Mouse (Mus musculus): ENCODE measurements around the gene Zfp511. TPM values are rescaled to one million over a fixed set of nuclear protein-coding genes. Genes with fewer than 3 reads are reported as not detected.

The Zfp511 gene
- total RNA-seq, 1 experiment, result 27.1 TPM

DNA sequence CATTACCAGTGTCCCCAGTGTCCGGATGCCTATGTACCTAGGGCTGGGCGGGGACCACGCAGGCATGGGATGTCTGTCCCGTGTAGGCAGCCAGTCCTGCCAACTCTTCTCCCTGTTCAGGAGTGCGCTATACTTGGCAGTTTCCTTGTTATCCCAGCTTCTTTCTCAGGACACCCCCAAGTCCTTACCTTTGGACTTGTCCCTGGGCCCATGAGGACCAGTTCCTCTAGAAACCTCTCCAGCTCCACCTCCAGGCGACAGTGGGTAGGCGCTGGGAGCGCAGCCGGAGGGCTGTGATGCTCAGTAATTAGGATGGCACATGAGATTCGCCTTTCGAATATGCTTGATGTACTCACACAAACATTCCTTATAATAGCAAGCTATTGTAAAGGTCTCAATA lies 26.1 kb downstream of the Zfp511 start:
- DNase-seq (ENCODE audit: low read depth, low spot score), result no peak
- H3K4me1 ChIP-seq (ENCODE audit: control insufficient read depth in 2 of 2, insufficient read depth in 2 of 2, low read length in 2 of 2, poor library complexity in 1 of 2), result peaks cover 0 to 9% of the 10 kb centered on the region in 2 experiments; a peak in 2 of 4 replicates

DNA sequence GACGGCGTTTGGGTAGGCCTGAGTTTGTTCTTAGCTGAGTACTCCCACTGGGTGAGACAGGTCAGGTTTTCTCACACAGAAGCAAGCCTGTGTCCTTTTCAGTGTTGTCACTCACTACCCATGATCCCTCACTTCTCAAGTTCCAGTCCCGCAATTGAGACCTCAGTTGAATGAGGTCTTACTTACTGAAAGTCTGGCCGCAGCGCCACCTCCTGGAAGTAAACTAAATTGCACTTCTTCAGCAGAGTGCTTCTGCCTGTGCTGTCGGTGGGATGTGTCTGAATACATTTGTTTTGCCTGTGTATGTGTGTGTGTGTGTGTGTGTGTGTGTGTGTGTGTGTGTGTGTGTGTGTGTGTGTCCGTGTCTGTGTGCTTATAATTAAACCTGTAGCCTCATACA lies 26.9 kb downstream of the Zfp511 start:
- Histone ChIP-seq H3K9ac (ENCODE audit: insufficient read depth, low read depth, low read length, poor library complexity, severe bottlenecking) (no peak overlapping the region), H3K36me3 (ENCODE audit: control insufficient read depth, insufficient read depth, low read length, poor library complexity, severe bottlenecking) (no peaks in the 10 kb centered on the region), H3K27ac (ENCODE audit: insufficient read depth, low read depth, low read length, poor library complexity, severe bottlenecking) (no peak overlapping the region), H3K4me3 (ENCODE audit: insufficient read depth in 1 of 2, low read depth in 1 of 2, low read length in 2 of 2, poor library complexity in 1 of 2, severe bottlenecking in 1 of 2) (no peak overlapping the region), H3K9me3 (ENCODE audit: control insufficient read depth, insufficient read depth, low read depth, low read length) (no peaks in the 10 kb centered on the region), H3K4me1 (ENCODE audit: control insufficient read depth in 2 of 2, insufficient read depth in 2 of 2, low read length in 2 of 2, poor library complexity in 1 of 2) (peaks cover 0 to 9% of the 10 kb centered on the region in 2 experiments; a peak in 2 of 4 replicates)
- TF ChIP-seq ZC3H11A (IDR thresholded peaks at IDR 0.05; ENCODE audit: borderline replicate concordance, low read depth, low read length) (peak; percentile 59), CHD2 (IDR thresholded peaks at IDR 0.05; ENCODE audit: low read depth, low read length) (no peak)
- in situ Hi-C loops (cut with MboI; ENCODE audit: low sequenced_read_pairs in 2 of 2, unreplicated experiment in 2 of 2), result no loop called here
- peak; percentile 83 for DNase-seq (ENCODE audit: low read depth, low spot score)

More for the DNA sequence above, 26.1 kb downstream of the Zfp511 start:
- Histone ChIP-seq H3K27ac (ENCODE audit: insufficient read depth, low read depth, low read length, poor library complexity, severe bottlenecking) (no peak overlapping the region), H3K9ac (ENCODE audit: insufficient read depth, low read depth, low read length, poor library complexity, severe bottlenecking) (no peak overlapping the region), H3K9me3 (ENCODE audit: control insufficient read depth, insufficient read depth, low read depth, low read length) (no peaks in the 10 kb centered on the region), H3K36me3 (ENCODE audit: control insufficient read depth, insufficient read depth, low read length, poor library complexity, severe bottlenecking) (no peaks in the 10 kb centered on the region), H3K4me3 (ENCODE audit: insufficient read depth in 1 of 2, low read depth in 1 of 2, low read length in 2 of 2, poor library complexity in 1 of 2, severe bottlenecking in 1 of 2) (no peak overlapping the region)
- in situ Hi-C loops (cut with MboI; ENCODE audit: low sequenced_read_pairs in 2 of 2, unreplicated experiment in 2 of 2), result no loop called here
- no peak for TF ChIP-seq MAFK (IDR thresholded peaks at IDR 0.05; ENCODE audit: insufficient read depth, low read depth, low read length)
- no peak for TF ChIP-seq ZC3H11A (IDR thresholded peaks at IDR 0.05; ENCODE audit: borderline replicate concordance, low read depth, low read length)

DNA sequence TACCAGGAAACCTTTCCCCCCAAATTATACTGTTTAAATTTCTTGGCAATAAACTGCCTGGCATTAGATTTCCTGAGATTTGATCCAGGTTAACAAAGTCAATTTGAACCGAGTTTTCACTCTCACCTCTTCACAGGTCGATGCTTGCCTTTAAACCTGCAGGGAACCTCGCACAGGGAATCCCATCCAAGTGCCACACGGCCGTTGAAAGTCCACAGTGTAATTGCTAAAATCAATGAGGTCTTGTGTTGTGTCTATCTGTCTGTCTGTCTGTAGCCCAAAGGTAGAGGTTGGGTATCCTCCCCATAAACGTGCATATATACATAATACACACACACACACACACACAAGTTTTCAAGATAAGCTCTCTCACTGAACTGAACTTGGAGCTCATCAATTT lies 31.2 kb downstream of the Zfp511 start:
- DNase-seq (ENCODE audit: low read depth, low spot score), result no peak
- in situ Hi-C loops (cut with MboI; ENCODE audit: low sequenced_read_pairs in 2 of 2, unreplicated experiment in 2 of 2), result loop anchor here in 1 of 2 experiments (5.0 kb wide), 1 partner anchor 165 kb away; no protein-coding TSS in a partner anchor
- TF ChIP-seq ZNF384 (IDR thresholded peaks at IDR 0.05; ENCODE audit: low read depth, low read length), result no peak
- TF ChIP-seq MAFK (IDR thresholded peaks at IDR 0.05; ENCODE audit: insufficient read depth, low read depth, low read length), result no peak
- no peak for TF ChIP-seq HCFC1 (IDR thresholded peaks at IDR 0.05; ENCODE audit: borderline replicate concordance, insufficient read depth, low read length)
- TF ChIP-seq CHD2 (IDR thresholded peaks at IDR 0.05; ENCODE audit: low read depth, low read length), result no peak
- no peak for TF ChIP-seq ZC3H11A (IDR thresholded peaks at IDR 0.05; ENCODE audit: borderline replicate concordance, low read depth, low read length)
- Histone ChIP-seq H3K9me3 (ENCODE audit: control insufficient read depth, insufficient read depth, low read depth, low read length) (no peaks in the 10 kb centered on the region), H3K4me1 (ENCODE audit: control insufficient read depth in 2 of 2, insufficient read depth in 2 of 2, low read length in 2 of 2, poor library complexity in 1 of 2) (peaks cover 0 to 3% of the 10 kb centered on the region in 2 experiments; a peak in 1 of 4 replicates), H3K4me3 (ENCODE audit: insufficient read depth in 1 of 2, low read depth in 1 of 2, low read length in 2 of 2, poor library complexity in 1 of 2, severe bottlenecking in 1 of 2) (no peak overlapping the region), H3K36me3 (ENCODE audit: control insufficient read depth, insufficient read depth, low read length, poor library complexity, severe bottlenecking) (no peaks in the 10 kb centered on the region), H3K9ac (ENCODE audit: insufficient read depth, low read depth, low read length, poor library complexity, severe bottlenecking) (no peak overlapping the region), H3K27ac (ENCODE audit: insufficient read depth, low read depth, low read length, poor library complexity, severe bottlenecking) (no peak overlapping the region)

DNA sequence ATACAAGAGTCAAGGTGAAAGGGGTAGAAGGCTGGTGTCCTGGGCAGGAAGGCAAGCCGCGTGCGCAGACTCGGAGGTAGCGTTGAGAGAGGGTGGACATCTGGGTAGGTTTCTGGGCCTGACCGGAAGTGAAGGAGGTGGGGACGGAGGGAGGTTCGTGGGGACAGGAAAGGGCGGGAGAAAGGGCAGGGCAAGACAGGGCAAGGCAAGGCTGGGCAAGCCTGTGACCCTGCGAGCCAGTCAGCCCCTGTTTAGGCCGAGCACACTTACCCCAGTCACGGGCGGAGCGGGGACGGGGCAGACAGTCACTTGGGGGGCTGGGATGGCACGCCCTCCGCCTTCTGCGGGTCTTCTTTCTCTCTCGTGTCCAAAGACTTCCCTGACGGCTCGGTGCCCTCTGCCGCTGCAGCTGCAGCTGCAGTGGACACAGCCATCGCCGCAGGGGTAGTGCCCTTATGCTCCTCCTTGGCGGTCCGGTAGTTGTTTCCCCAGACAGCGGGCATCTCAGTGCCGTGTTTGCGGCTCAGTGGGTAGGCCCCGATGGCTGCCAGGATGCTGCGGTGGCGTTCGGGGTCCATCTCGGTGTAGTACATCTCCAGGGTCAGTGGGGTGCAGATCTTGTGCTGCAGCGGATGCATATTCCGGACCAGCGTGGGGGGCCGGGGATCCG lies 34.0 kb downstream of the Zfp511 start:
- peak overlapping the region; percentile 60 to 71 for H3K4me3 ChIP-seq (ENCODE audit: insufficient read depth in 1 of 2, low read depth in 1 of 2, low read length in 2 of 2, poor library complexity in 1 of 2, severe bottlenecking in 1 of 2)
- peak overlapping the region; percentile 55 for H3K9ac ChIP-seq (ENCODE audit: insufficient read depth, low read depth, low read length, poor library complexity, severe bottlenecking)
- H3K27ac ChIP-seq (ENCODE audit: insufficient read depth, low read depth, low read length, poor library complexity, severe bottlenecking), result no peak overlapping the region
- no peaks in the 10 kb centered on the region for H3K9me3 ChIP-seq (ENCODE audit: control insufficient read depth, insufficient read depth, low read depth, low read length)
- H3K36me3 ChIP-seq (ENCODE audit: control insufficient read depth, insufficient read depth, low read length, poor library complexity, severe bottlenecking), result no peaks in the 10 kb centered on the region
- H3K4me1 ChIP-seq (ENCODE audit: control insufficient read depth in 2 of 2, insufficient read depth in 2 of 2, low read length in 2 of 2, poor library complexity in 1 of 2), result peaks cover 0 to 3% of the 10 kb centered on the region in 2 experiments; a peak in 1 of 4 replicates
- no peak for DNase-seq (ENCODE audit: low read depth, low spot score)
- in situ Hi-C loops (cut with MboI; ENCODE audit: low sequenced_read_pairs in 2 of 2, unreplicated experiment in 2 of 2), result no loop called here
- TF ChIP-seq CHD2 (IDR thresholded peaks at IDR 0.05; ENCODE audit: low read depth, low read length) (no peak), ZNF384 (IDR thresholded peaks at IDR 0.05; ENCODE audit: low read depth, low read length) (no peak), HCFC1 (IDR thresholded peaks at IDR 0.05; ENCODE audit: borderline replicate concordance, insufficient read depth, low read length) (no peak), ZC3H11A (IDR thresholded peaks at IDR 0.05; ENCODE audit: borderline replicate concordance, low read depth, low read length) (no peak), MAFK (IDR thresholded peaks at IDR 0.05; ENCODE audit: insufficient read depth, low read depth, low read length) (no peak)

DNA sequence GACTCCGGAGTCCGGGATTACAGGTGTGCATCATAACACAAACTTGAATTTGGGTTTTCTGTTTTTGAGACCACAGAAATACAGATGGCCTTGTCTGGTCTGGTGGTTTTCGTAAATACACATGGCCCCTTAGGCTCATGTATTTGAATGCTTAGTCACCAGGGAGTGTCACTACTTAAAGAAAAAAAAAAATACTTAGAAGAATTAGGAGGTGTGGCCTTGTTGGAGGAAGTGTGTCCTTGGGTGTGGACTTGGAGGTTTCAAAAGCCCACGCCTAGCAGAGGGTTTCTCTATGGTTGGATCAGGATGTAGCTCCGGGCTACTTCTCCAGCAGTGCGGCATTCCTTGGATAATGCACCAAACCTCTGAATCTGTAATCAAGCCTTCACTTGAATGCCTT lies 41.5 kb downstream of the Zfp511 start:
- H3K4me1 ChIP-seq (ENCODE audit: control insufficient read depth in 2 of 2, insufficient read depth in 2 of 2, low read length in 2 of 2, poor library complexity in 1 of 2), result no peaks in the 10 kb centered on the region
- DNase-seq (ENCODE audit: low read depth, low spot score), result no peak
- no peaks in the 10 kb centered on the region for H3K9me3 ChIP-seq (ENCODE audit: control insufficient read depth, insufficient read depth, low read depth, low read length)
- H3K4me3 ChIP-seq (ENCODE audit: insufficient read depth in 1 of 2, low read depth in 1 of 2, low read length in 2 of 2, poor library complexity in 1 of 2, severe bottlenecking in 1 of 2), result no peak overlapping the region
- H3K27ac ChIP-seq (ENCODE audit: insufficient read depth, low read depth, low read length, poor library complexity, severe bottlenecking), result peak overlapping the region; percentile 1; the same call in 1 of the 2 replicates
- TF ChIP-seq ZC3H11A (IDR thresholded peaks at IDR 0.05; ENCODE audit: borderline replicate concordance, low read depth, low read length) (no peak), ZNF384 (IDR thresholded peaks at IDR 0.05; ENCODE audit: low read depth, low read length) (peak; percentile 35; the same call in 1 of the 2 replicates)
- in situ Hi-C loops (cut with MboI; ENCODE audit: low sequenced_read_pairs in 2 of 2, unreplicated experiment in 2 of 2), result no loop called here
- H3K9ac ChIP-seq (ENCODE audit: insufficient read depth, low read depth, low read length, poor library complexity, severe bottlenecking), result no peak overlapping the region
- no peaks in the 10 kb centered on the region for H3K36me3 ChIP-seq (ENCODE audit: control insufficient read depth, insufficient read depth, low read length, poor library complexity, severe bottlenecking)

All from ES-E14 (cell line).